Mouse (Mus musculus) G1E (cell line): Measurements from ENCODE around the gene Nomo1. TPM values are rescaled to one million over a fixed set of nuclear protein-coding genes. Genes with fewer than 3 reads are reported as not detected.

ENCODE experiments used
- ATAC-seq: 2 replicates; pipeline ENCODE4 v1.8.0; 2016; ENCODE audit warnings: mild to moderate bottlenecking; ENCODE audit not compliant: insufficient number of reproducible peaks, poor library complexity, low FRiP score, severe bottlenecking; ENCODE audit errors: extremely low read depth
- DNase-seq: peaks from one replicate; pipeline ENCODE4 v3.0.0; 2012; ENCODE audit warnings: low spot score
- H3K27me3 ChIP-seq: 2 replicates; pipeline ENCODE4 v1.6.1; 2012; ENCODE audit warnings: mild to moderate bottlenecking, low read length, inconsistent platforms; ENCODE audit not compliant: insufficient read depth
- H3K36me3 ChIP-seq: replicated peaks from 2 replicates; pipeline ENCODE3; 2012; ENCODE audit warnings: mild to moderate bottlenecking, inconsistent platforms
- H3K4me1 ChIP-seq: 2 replicates; pipeline ENCODE4 v1.6.1; 2012; ENCODE audit warnings: low read depth, low read length, inconsistent platforms, mixed read lengths; ENCODE audit not compliant: insufficient read depth
- H3K4me3 ChIP-seq: 2 replicates; pipeline ENCODE4 v1.5.1; 2012; ENCODE audit warnings: low read depth, mild to moderate bottlenecking, inconsistent platforms, low read length, moderate library complexity, mixed read lengths
- H3K9me3 ChIP-seq: replicated peaks from 2 replicates; pipeline ENCODE4 v1.6.1; 2012; ENCODE audit warnings: inconsistent platforms
- CTCF ChIP-seq: IDR thresholded peaks from 2 replicates; pipeline ENCODE4 v1.5.1; 2012; ENCODE audit warnings: low read depth, low read length, inconsistent platforms, mixed read lengths
- GATA1 ChIP-seq: IDR thresholded peaks from 2 replicates; pipeline ENCODE4 v1.6.1; 2012; ENCODE audit warnings: borderline replicate concordance, low read length, inconsistent platforms, mixed read lengths
- GATA2 ChIP-seq: IDR thresholded peaks from 2 replicates; pipeline ENCODE4 v1.6.1; 2012; ENCODE audit warnings: low read depth, low read length, inconsistent platforms, borderline replicate concordance
- POLR2AphosphoS5 ChIP-seq: IDR thresholded peaks from 2 replicates; pipeline ENCODE4 v1.6.1; 2012; ENCODE audit warnings: low read depth, low read length, inconsistent platforms; ENCODE audit not compliant: insufficient replicate concordance
- TAL1 ChIP-seq: conservative IDR thresholded peaks from 2 replicates; pipeline ENCODE4 v1.6.1; 2012; ENCODE audit warnings: low read depth, low read length, inconsistent platforms, mixed read lengths
- polyA plus RNA-seq: library from polyadenylated mRNA; stranded (reverse); fragments of >175 nt; gene quantifications from 2 replicates; pipeline ENCODE4 v1.2.3, GENCODE M21; 2012
- total RNA-seq, 2 experiments: library from RNA; stranded (forward) in 1 of 2; stranded (reverse) in 1 of 2; fragments of 200-1000 nt in 1 of 2; fragments of >200 nt in 1 of 2; fragmentation: Nextera tagmentation in 1 of 2; gene quantifications; 2 replicates each; pipeline ENCODE4 v1.2.3; 2014 to 2017

Gene Nomo1
- total and polyA plus RNA-seq, 3 experiments: 26.4 to 52.7 (median 47.2) TPM

DNA sequence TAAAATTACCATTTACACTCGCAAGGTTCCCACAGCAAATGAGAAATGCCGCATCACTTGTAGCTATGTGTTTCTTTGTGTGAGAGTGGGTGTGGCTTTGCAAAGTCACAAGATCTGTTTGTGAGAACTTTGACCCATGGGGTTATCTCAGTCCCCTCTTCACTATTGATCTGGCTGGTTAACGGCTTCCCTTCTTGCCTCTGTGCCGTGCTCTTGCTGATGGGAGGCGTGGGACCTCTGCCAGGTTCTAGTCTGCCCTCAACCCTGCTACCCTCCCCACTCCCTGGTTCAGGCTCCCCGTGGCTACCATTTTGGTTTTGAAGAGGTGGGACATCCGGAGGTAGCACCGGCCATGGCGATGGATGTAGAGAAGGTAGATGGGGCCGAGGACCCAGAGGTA, 4.8 kb upstream of the Nomo1 start:
- H3K9me3 ChIP-seq: no peaks in the 10 kb centered on the region
- peaks cover 21% of the 10 kb centered on the region for H3K27me3 ChIP-seq
- ATAC-seq: no peak
- TF ChIP-seq CTCF (no peak), TAL1 (no peak), GATA1 (no peak), POLR2AphosphoS5 (no peak), GATA2 (no peak)
- no peak for DNase-seq
- peaks cover 45% of the 10 kb centered on the region for H3K4me1 ChIP-seq
- H3K36me3 ChIP-seq: no peaks in the 10 kb centered on the region
- no peak overlapping the region for H3K4me3 ChIP-seq

DNA sequence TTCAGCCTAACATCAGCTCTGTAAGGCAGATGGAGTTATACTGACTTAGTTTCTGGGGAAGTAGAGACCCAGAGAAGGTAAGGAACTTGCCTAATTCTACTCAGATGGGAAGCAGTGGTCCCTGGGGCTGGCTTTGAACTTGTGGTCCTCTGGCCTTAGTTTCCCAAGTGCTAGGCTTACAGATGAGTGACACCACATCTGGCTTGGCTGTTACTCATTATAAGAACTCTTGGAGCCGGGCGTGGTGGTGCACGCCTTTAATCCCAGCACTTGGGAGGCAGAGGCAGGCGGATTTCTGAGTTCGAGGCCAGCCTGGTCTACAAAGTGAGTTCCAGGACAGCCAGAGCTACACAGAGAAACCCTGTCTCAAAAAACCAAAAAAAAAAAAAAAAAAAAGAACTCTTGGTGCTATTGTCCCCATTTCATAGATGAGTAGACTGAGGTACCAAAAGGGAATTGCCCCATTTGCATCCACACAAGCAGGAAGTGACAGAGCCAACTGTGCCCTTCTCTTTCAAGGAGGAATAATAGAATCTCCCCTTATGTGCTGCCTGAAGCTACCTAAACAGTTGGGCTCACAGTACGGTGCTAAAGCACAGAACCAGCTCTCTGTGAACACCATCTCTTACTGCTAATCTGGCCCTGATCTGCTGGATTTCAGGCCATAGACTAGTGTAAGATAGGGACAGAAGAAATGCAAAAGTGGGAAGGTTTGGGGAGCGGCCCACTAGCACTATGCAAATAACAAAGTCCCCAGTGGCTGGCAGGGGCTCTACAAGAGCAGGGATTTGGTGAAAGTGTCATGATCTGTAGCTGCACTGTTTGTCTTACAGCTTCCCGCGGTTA, 4.0 kb upstream of the Nomo1 start:
- H3K9me3 ChIP-seq: no peaks in the 10 kb centered on the region
- H3K4me1 ChIP-seq: peaks cover 49% of the 10 kb centered on the region
- no peak for ATAC-seq
- H3K36me3 ChIP-seq: no peaks in the 10 kb centered on the region
- H3K27me3 ChIP-seq: peaks cover 21% of the 10 kb centered on the region
- no peak for DNase-seq
- TF ChIP-seq GATA2: no peak
- TF ChIP-seq POLR2AphosphoS5: no peak
- no peak for TF ChIP-seq TAL1
- no peak for TF ChIP-seq CTCF
- TF ChIP-seq GATA1: no peak
- H3K4me3 ChIP-seq: no peak overlapping the region

DNA sequence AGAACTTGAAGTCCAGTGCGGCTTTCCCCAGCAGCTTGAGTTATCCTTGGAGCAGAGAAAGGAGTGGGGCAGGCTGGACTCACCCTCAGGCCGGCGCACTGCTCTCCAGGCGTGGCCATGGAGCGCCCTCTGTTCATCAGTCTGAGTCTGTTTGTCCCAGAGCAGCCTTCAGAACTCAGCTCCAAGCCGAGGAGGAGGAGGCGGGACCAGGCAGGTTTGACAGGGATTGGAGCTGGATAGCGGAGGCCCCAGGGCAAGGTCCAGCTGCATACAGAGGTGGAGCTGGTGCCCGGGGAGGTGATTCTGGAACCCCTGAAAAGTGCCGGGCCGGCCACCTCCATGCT, 3.4 kb upstream of the Nomo1 start, which contains the start of gene Abcc6:
Gene Abcc6 (minus strand): TSS at position 158 of the 344 bp plus-strand sequence.
- ATAC-seq (no peak), DNase-seq (no peak)
- no peak for TF ChIP-seq POLR2AphosphoS5
- no peak for TF ChIP-seq CTCF
- no peak for TF ChIP-seq TAL1
- TF ChIP-seq GATA1: no peak
- TF ChIP-seq GATA2: no peak
- Histone ChIP-seq H3K27me3 (peaks cover 17% of the 10 kb centered on the region), H3K4me1 (peaks cover 55% of the 10 kb centered on the region), H3K4me3 (peak within 1 kb of the TSS; percentile 58; the same call in 1 of the 2 replicates), H3K9me3 (no peaks in the 10 kb centered on the region), H3K36me3 (peaks cover 4% of the 10 kb centered on the region)

DNA sequence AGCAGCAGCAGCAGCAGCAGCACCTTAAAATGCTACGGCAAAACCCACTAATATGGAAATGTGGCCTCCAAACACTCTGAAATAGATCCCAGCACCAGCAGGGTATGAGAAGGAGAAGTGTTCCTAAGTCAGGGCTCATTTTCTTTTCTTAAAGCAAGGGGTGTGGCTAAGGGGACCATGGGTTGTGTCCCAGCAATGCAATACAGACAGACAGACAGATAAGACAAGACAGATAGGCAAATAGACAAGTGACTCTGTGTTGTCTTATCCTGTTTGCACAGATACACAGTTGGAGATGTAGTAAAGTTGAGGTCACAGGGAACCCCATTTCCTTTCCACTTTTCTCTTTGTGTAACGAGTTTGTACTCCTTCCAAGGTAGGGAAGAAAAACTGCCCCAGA, 2.4 kb upstream of the Nomo1 start:
- peak; percentile 54 for DNase-seq
- H3K4me1 ChIP-seq: peaks cover 64% of the 10 kb centered on the region
- H3K27me3 ChIP-seq: peaks cover 10% of the 10 kb centered on the region; the same call in 1 of the 2 replicates
- TF ChIP-seq TAL1: peak; percentile 59
- no peak for TF ChIP-seq GATA1
- no peaks in the 10 kb centered on the region for H3K9me3 ChIP-seq
- peak overlapping the region; percentile 58; the same call in 1 of the 2 replicates for H3K4me3 ChIP-seq
- peak; percentile 72 for ATAC-seq
- peaks cover 10% of the 10 kb centered on the region for H3K36me3 ChIP-seq

DNA sequence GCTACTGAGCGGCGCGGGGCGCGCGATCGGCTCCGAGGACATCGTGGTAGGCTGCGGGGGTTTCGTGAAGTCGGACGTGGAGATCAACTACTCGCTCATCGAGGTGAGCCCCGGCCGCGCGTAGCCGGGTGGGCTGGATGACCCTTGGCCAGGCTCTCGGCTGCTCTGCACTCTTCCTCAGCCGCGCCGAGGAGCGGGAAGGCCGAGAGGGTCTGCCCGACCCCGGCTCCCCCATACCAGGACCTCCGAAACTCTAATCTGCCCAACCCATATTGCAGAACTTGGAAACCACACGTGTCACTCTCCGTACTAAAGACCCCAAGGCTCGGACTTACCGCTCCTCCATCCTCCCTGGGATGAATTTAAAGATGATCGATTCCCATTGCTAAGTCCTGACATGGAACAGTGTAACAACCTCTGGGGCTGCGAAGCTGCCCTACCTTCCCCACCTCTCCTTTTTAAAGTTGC, 406 bp downstream of the Nomo1 start:
- Histone ChIP-seq H3K4me1 (peaks cover 69% of the 10 kb centered on the region), H3K4me3 (peak overlapping the region; percentile 99), H3K9me3 (no peaks in the 10 kb centered on the region), H3K36me3 (peaks cover 36% of the 10 kb centered on the region), H3K27me3 (no peaks in the 10 kb centered on the region)
- DNase-seq (no peak), ATAC-seq (no peak)
- TF ChIP-seq GATA2 (no peak), GATA1 (no peak), POLR2AphosphoS5 (no peak), TAL1 (no peak), CTCF (no peak)

DNA sequence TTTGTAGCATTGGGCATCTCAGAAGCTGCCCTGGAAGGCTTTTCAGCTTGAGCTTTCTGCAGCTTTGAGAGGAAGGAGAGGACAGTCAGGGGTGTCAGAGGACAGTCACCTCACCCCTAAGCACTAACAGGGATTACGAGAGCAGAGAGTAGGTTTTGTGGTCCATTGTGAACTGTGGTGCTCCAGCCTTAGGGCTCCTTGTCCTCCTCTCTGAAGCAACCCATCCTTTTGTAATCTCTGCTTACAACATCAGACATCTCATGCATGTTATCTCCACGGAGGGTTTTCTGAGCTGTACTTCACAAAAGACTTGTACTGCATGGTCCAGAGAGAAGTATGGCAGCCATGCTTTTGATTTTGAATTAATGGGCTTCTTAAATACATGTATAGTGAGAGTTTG, 1.5 kb downstream of the Nomo1 start:
- Histone ChIP-seq H3K36me3 (peaks cover 47% of the 10 kb centered on the region), H3K4me1 (peaks cover 61% of the 10 kb centered on the region), H3K4me3 (peak overlapping the region; percentile 99), H3K9me3 (no peaks in the 10 kb centered on the region), H3K27me3 (no peaks in the 10 kb centered on the region)
- no peak for DNase-seq
- TF ChIP-seq TAL1 (no peak), GATA2 (no peak), CTCF (no peak), GATA1 (no peak), POLR2AphosphoS5 (no peak)
- no peak for ATAC-seq

DNA sequence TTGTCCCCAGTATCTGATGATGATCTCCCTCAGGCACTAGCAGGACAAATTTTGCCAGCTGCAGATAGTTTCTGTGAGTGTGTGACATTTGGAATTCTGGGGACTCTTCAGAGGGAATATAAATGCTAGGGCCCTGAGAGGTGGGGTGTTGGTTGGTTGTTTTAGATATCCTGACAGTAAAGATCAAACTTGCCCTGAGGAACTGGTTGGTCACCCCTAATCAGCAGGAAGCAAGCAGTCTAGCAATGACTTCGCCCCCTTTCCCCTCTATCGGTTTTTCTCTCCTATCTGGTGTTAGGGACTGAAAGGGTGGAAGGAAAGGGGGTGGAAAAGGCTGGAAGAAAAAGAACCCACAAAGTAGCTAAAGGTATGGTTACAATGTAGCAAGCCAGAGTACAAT, 2.0 kb downstream of the Nomo1 start:
- DNase-seq: peak; percentile 28
- peak; percentile 50 for ATAC-seq
- no peaks in the 10 kb centered on the region for H3K9me3 ChIP-seq
- peaks cover 52% of the 10 kb centered on the region for H3K36me3 ChIP-seq
- H3K27me3 ChIP-seq: no peaks in the 10 kb centered on the region
- H3K4me1 ChIP-seq: peaks cover 56% of the 10 kb centered on the region
- TF ChIP-seq GATA2: no peak
- TF ChIP-seq TAL1: 0 out of 2 replicates have a peak, but pooled peaks have one; percentile 7
- peak overlapping the region; percentile 48; the same call in 1 of the 2 replicates for H3K4me3 ChIP-seq
